Mouse (Mus musculus) limb, embryonic 13.5 days (tissue): Measurements from ENCODE around the gene Srsf11. TPM values are rescaled to one million over a fixed set of nuclear protein-coding genes. Genes with fewer than 3 reads are reported as not detected.

Experiments used
- ATAC-seq: fragments of 200-750 bp; cut with Nextera tagmentation; 2 replicates; pipeline ENCODE4 v1.8.0; 2017; ENCODE audit warnings: low read depth, moderate number of reproducible peaks, moderate TSS enrichment; ENCODE audit not compliant: low FRiP score
- H3K27ac ChIP-seq: fragments of 300-500 bp; sonication (generic); 2 replicates; pipeline ENCODE4 v1.5.1; 2015; ENCODE audit warnings: inconsistent platforms, mild to moderate bottlenecking, moderate library complexity
- H3K27me3 ChIP-seq: fragments of 300-500 bp; sonication (generic); 2 replicates; pipeline ENCODE4 v1.6.1; 2015; ENCODE audit warnings: mild to moderate bottlenecking, inconsistent platforms
- H3K36me3 ChIP-seq: fragments of 300-500 bp; sonication (generic); 2 replicates; pipeline ENCODE4 v1.6.1; 2015; ENCODE audit warnings: inconsistent platforms, mild to moderate bottlenecking, moderate library complexity
- H3K4me1 ChIP-seq: fragments of 300-500 bp; sonication (generic); 2 replicates; pipeline ENCODE4 v1.6.1; 2015; ENCODE audit warnings: inconsistent platforms
- H3K4me2 ChIP-seq: fragments of 300-500 bp; sonication (generic); replicated peaks from 2 replicates; pipeline ENCODE4 v1.6.1; 2015; ENCODE audit warnings: inconsistent platforms, mild to moderate bottlenecking, moderate library complexity
- H3K4me3 ChIP-seq: fragments of 300-500 bp; sonication (generic); 2 replicates; pipeline ENCODE4 v1.5.1; 2015; ENCODE audit warnings: moderate library complexity, mild to moderate bottlenecking, inconsistent platforms
- H3K9ac ChIP-seq: fragments of 300-500 bp; sonication (generic); 2 replicates; pipeline ENCODE4 v1.6.1; 2015; ENCODE audit warnings: mild to moderate bottlenecking, inconsistent platforms
- H3K9me3 ChIP-seq: fragments of 300-500 bp; sonication (generic); 2 replicates; pipeline ENCODE4 v1.6.1; 2016; ENCODE audit warnings: inconsistent platforms
- WGBS: fragments of 180-500 bp; shearing (Covaris S2); methylation state at CpG from one replicate; pipeline ENCODE4 v1.1.7; 2015; 5-methylcytosine and 5-hydroxymethylcytosine counted together
- polyA plus RNA-seq: library from polyadenylated mRNA; unstranded; fragments of >200 nt; fragmentation: Nextera tagmentation; extraction: Ambion mirVana; gene quantifications from 2 replicates; pipeline ENCODE4 v1.2.1, GENCODE M21; 2015

Gene Srsf11
- polyA plus RNA-seq, 1 experiment from 2014 or later = 341 TPM

GRCm38 (mm10) chr3:157971151-157971550 lies 65.3 kb downstream of the Srsf11 start:
- Histone ChIP-seq H3K4me2 (no peak overlapping the region), H3K36me3 (peaks cover 11% of the 10 kb centered on the region; the same call in 1 of the 2 replicates), H3K27ac (no peak overlapping the region), H3K4me3 (no peak overlapping the region), H3K9me3 (no peaks in the 10 kb centered on the region), H3K4me1 (no peaks in the 10 kb centered on the region), H3K9ac (no peak overlapping the region), H3K27me3 (no peaks in the 10 kb centered on the region)
- ATAC-seq = no peak
- 97% methylated on average over 2 of the region's 2 CpGs for WGBS

Other genes with a start within 250 kb of the Srsf11 start
- 13.6 and 14.2 TPM in 2 replicates for gene Cth, start 111.6 kb downstream of the Srsf11 start, polyA plus RNA-seq
- gene Ankrd13c, start 89.4 kb downstream of the Srsf11 start, polyA plus RNA-seq = 14.9 and 15.5 TPM in 2 replicates
- gene Lrrc40, start within 50 bp of the Srsf11 start, polyA plus RNA-seq = 63.0 TPM in 2 replicates